In the genomic region with DNA sequence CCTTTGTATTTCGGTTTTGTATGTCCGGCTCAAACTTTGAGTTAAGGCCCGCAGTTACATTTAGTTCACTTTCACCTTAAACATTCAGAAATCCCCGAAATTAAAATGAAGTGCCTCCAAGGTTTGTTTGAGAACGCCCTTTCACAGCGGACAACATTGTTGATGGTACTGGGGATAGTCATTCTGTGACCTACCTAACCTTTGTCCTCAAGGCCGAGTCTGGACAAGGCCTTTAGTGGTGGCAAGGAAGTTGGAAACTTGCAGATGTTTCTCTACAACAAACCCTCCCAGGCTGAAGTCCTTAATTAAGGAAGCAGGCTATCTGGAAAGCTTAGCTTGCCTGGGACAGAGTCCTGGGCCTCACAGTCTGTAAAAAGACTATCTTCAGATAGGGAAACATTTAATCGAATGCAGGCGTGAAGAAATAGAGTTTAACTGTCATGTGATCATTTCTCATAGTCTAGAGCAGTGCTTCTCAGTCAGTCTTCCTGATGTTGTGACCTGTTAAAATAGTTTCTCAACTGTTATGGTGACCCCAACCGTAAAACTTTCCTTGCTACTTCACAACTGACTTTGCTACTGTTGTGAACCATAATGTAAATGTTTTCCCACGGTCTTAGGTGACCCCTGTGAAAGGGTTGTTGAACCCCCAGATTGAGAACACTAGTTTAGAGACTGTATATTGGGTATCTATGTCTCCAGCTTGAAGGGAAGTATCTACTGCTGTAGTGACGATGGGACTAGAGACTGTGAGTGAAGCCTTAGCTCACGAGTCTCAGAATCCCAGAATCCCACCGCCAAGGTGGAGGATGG, we compare ENCODE assay signal across 9 mouse cellular contexts. TPM values are rescaled to one million over a fixed set of nuclear protein-coding genes. Genes with fewer than 3 reads are reported as not detected.
A peak's percentile ranks its signal among the peaks of the same experiment; 100 is the strongest.
DNase-seq lines count a peak whose midpoint lies in the region; ATAC-seq and TF ChIP-seq lines count a peak whose summit lies in the region.
"Had no signal": no experiment of that assay in that cellular context is flagged by ENCODE, and none has a peak within 500 bp of the region (broad histone marks: within the 10 kb centered on the region; RNA-seq: fewer than 3 reads in every experiment).

No protein-coding gene starts in this region.

- H3K4me3 ChIP-seq in cerebellum, adult 2 months (replicated peaks; ENCODE audit: insufficient read depth, low read depth, low read length) = peak overlapping the region; percentile 95
- H3K4me3 ChIP-seq in heart, embryonic 12.5 days = peak overlapping the region; percentile 99
- H3K4me3 ChIP-seq in limb, embryonic 11.5 days (ENCODE audit: low read depth, low read length) = peak overlapping the region; percentile 94
- H3K4me3 ChIP-seq in neural tube, embryonic 15.5 days (replicated peaks) = peak overlapping the region; percentile 68

- no peak for TF ChIP-seq CTCF in cerebellum, adult 2 months (IDR thresholded peaks at IDR 0.05; ENCODE audit: borderline replicate concordance, insufficient read depth, low read depth, low read length)

- no peak for DNase-seq in cerebellum, adult 2 months
- no peak for DNase-seq in cerebellum, postnatal 4 days (ENCODE audit: low spot score in 2 of 2)
- peak; percentile 53 for DNase-seq in adipocyte (ENCODE audit: low spot score)
- no peak for DNase-seq in limb, embryonic 11.5 days (ENCODE audit: low spot score)
- no peak for DNase-seq in left cerebral cortex, postnatal 4 days
- no peak for DNase-seq in urinary bladder, postnatal 36 days (ENCODE audit: low spot score in 2 of 2)

- H3K27me3 ChIP-seq in cerebellum, adult 2 months (ENCODE audit: control insufficient read depth, insufficient read depth, low read length) = no peaks in the 10 kb centered on the region
- H3K27me3 ChIP-seq in heart, embryonic 12.5 days (replicated peaks) = no peaks in the 10 kb centered on the region
- H3K27me3 ChIP-seq in limb, embryonic 11.5 days (ENCODE audit: control insufficient read depth, insufficient read depth, low read length) = no peaks in the 10 kb centered on the region
- H3K27me3 ChIP-seq in neural tube, embryonic 15.5 days (replicated peaks) = no peaks in the 10 kb centered on the region
- H3K27me3 ChIP-seq: Patski had no signal

- no peak for TF ChIP-seq POLR2A in cerebellum, adult 2 months (IDR thresholded peaks at IDR 0.05; ENCODE audit: borderline replicate concordance, insufficient read depth, low read length)

- peaks cover 11% of the 10 kb centered on the region for H3K4me1 ChIP-seq in cerebellum, adult 2 months (ENCODE audit: control insufficient read depth, insufficient read depth, low read length)
- H3K4me1 ChIP-seq in heart, embryonic 12.5 days (replicated peaks) = peaks cover 52% of the 10 kb centered on the region
- peaks cover 15% of the 10 kb centered on the region for H3K4me1 ChIP-seq in limb, embryonic 11.5 days (ENCODE audit: control insufficient read depth, insufficient read depth, low read length)
- H3K4me1 ChIP-seq in neural tube, embryonic 15.5 days = peaks cover 55% of the 10 kb centered on the region

- no peak for ATAC-seq in heart, embryonic 12.5 days (ENCODE audit: insufficient number of reproducible peaks, low FRiP score)
- no peak for ATAC-seq in limb, embryonic 11.5 days (ENCODE audit: insufficient number of reproducible peaks, low FRiP score, low TSS enrichment, low read depth)
- no peak for ATAC-seq in neural tube, embryonic 15.5 days (ENCODE audit: low FRiP score)
- ATAC-seq: Patski had no signal

- intact Hi-C loops in left cerebral cortex, postnatal 4 days (cut with DNase I) = loop anchor here (2.0 to 10.0 kb wide), 3 partner anchors 68 to 336 kb away; no protein-coding TSS in a partner anchor

- WGBS in cerebellum, adult 2 months = 36% methylated on average over 14 of the region's 14 CpGs
- WGBS in heart, embryonic 12.5 days = 11% methylated on average over 14 of the region's 14 CpGs
- 11% methylated on average over 14 of the region's 14 CpGs for WGBS in limb, embryonic 11.5 days
- 8% methylated on average over 14 of the region's 14 CpGs for WGBS in neural tube, embryonic 15.5 days

- H3K4me2 ChIP-seq in heart, embryonic 12.5 days = peak overlapping the region; percentile 91
- peak overlapping the region; percentile 79 for H3K4me2 ChIP-seq in limb, embryonic 11.5 days (ENCODE audit: low read depth, severe bottlenecking)
- peak overlapping the region; percentile 73 for H3K4me2 ChIP-seq in neural tube, embryonic 15.5 days

- H3K36me3 ChIP-seq in heart, embryonic 12.5 days = peaks cover 6% of the 10 kb centered on the region; the same call in 1 of the 2 replicates
- H3K36me3 ChIP-seq in limb, embryonic 11.5 days (ENCODE audit: control insufficient read depth, insufficient read depth, low read length) = no peaks in the 10 kb centered on the region
- no peaks in the 10 kb centered on the region for H3K36me3 ChIP-seq in neural tube, embryonic 15.5 days

- H3K9ac ChIP-seq in heart, embryonic 12.5 days = peak overlapping the region; percentile 97
- H3K9ac ChIP-seq in limb, embryonic 11.5 days (ENCODE audit: low read length) = peak overlapping the region; percentile 97
- H3K9ac ChIP-seq in neural tube, embryonic 15.5 days (replicated peaks) = peak overlapping the region; percentile 89

- no peak overlapping the region for H3K27ac ChIP-seq in cerebellum, adult 2 months (ENCODE audit: insufficient read depth, low read length)
- H3K27ac ChIP-seq in heart, embryonic 12.5 days (ENCODE audit: poor library complexity, severe bottlenecking) = peak overlapping the region; percentile 95
- no peak overlapping the region; the same call in 1 of the 2 replicates for H3K27ac ChIP-seq in limb, embryonic 11.5 days (replicated peaks; ENCODE audit: low read depth, low read length)
- H3K27ac ChIP-seq in neural tube, embryonic 15.5 days (replicated peaks) = peak overlapping the region; percentile 92; the same call in 1 of the 2 replicates

- no peaks in the 10 kb centered on the region for H3K9me3 ChIP-seq in heart, embryonic 12.5 days (replicated peaks)
- H3K9me3 ChIP-seq in limb, embryonic 11.5 days (ENCODE audit: control insufficient read depth, low read length) = no peaks in the 10 kb centered on the region
- H3K9me3 ChIP-seq in neural tube, embryonic 15.5 days (replicated peaks) = no peaks in the 10 kb centered on the region

RNA-seq across cellular contexts. Expression of a gene that starts 6.0 kb away (rescaled TPM):
- 222 and 255 TPM in 2 replicates for polyA plus RNA-seq in cerebellum, adult 2 months (2012; rRNA removed)
- 397 and 414 TPM in 2 replicates for polyA plus RNA-seq in heart, embryonic 12.5 days (2016; fragmentation: Nextera tagmentation; extraction: Ambion mirVana)
- polyA plus RNA-seq in limb, embryonic 11.5 days (2014; fragmentation: Nextera tagmentation; extraction: Ambion mirVana) = 836 and 849 TPM in 2 replicates
- 288 and 326 TPM in 2 replicates for polyA plus RNA-seq in neural tube, embryonic 15.5 days (2015; fragmentation: Nextera tagmentation; extraction: Ambion mirVana)
- total RNA-seq in left cerebral cortex, postnatal 4 days (2021) = 100 to 1,000 TPM; 697 to 735 TPM

Comparison
In these comparisons a context has a peak if more than half of its experiments do, and no peak if none do; other contexts are left out.
1. H3K27ac ChIP-seq: peak in heart, embryonic 12.5 days (single experiment) and neural tube, embryonic 15.5 days (single experiment); none in cerebellum, adult 2 months (single experiment) and limb, embryonic 11.5 days (single experiment).
2. Peak in every context shown above with its lines, with median percentiles within 50 percentile points of each other: H3K4me3 ChIP-seq, H3K4me2 ChIP-seq and H3K9ac ChIP-seq.